Mouse (Mus musculus): ENCODE data around the gene Gm20708.

DNA sequence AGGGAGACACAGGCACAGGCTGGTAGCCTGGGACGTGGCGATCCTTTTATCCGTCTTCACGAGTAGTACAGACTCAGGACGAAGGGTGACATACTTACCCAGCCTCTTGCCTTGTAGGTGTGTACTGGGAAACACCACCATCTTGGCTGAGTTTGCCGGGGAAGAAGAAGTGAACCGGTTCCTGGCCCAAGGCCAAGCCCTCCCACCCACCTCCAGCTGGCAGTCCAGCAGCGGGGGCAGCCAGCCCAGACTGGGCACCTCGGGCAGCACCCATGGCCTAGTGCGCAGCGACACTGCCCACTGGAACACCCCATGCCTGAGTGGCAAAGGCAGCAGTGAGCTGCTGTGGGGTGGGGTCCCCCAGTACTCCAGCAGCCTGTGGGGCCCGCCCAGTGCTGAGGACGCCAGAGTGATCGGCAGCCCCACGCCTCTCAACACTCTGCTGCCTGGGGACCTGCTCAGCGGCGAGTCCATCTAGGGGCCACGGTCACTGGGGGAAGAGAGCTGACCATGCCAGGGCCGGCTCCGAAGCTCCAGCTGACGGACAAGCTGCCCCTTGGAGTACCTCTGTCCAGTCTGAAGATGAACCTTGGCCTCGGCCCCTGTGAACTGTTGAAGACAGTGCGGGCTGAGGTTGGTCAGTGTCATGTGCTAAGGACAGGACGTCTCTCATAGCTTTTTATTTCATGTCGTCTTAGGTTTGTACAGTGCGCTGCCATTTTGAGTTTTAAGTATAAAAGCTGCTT is 48.9 kb upstream of the Gm20708 start:
- TF ChIP-seq POLR2A (IDR thresholded peaks at IDR 0.05; ENCODE audit: low read depth, low read length) = no peak
- no peak for TF ChIP-seq CTCF (IDR thresholded peaks at IDR 0.05; ENCODE audit: extremely low read depth, insufficient read depth, insufficient read length, insufficient replicate concordance)

Data from spleen, adult 2 months (tissue).